Mouse (Mus musculus): ENCODE data around the gene Gm17617.

- TF ChIP-seq CTCF (IDR thresholded peaks at IDR 0.05; ENCODE audit: low read depth) (peak; percentile 50), EP300 (IDR thresholded peaks at IDR 0.05; ENCODE audit: low read depth) (no peak)
These were observed 33.4 kb downstream of the Gm17617 start, which contains the start of gene Uimc1 for GRCm38 (mm10) chr13:55099726-55100478.

Data from liver, embryonic 14.5 days (tissue).